Mouse (Mus musculus) heart, postnatal 4 days (tissue): ENCODE data around the gene Gpr55. TPM values are rescaled to one million over a fixed set of nuclear protein-coding genes. Genes with fewer than 3 reads are reported as not detected.
A peak's percentile ranks its signal among the peaks of the same experiment; 100 is the strongest.
"Not testable (repeated sequence)": the region's sequence is repeated elsewhere in the genome, so short reads cannot be mapped to it uniquely, and the experiment has no call there.

Experiments
- DNase-seq: peaks from one replicate; pipeline ENCODE4 v3.0.0; 2021
- total RNA-seq, 2 experiments: library from RNA; stranded (reverse); gene quantifications; 2 replicates each; pipeline ENCODE4 v1.2.3; 2021

Gene Gpr55
- not detected for total RNA-seq

- DNase-seq = no peak
These were observed at the start of gene Gpr55 for GRCm38 (mm10) chr1:85960873-85961272. TSS of gene Gpr55 (minus strand) at chr1:85961007.

- DNase-seq = peak; percentile 94
These were observed 47.0 kb upstream of the Gpr55 start for GRCm38 (mm10) chr1:86007778-86008177.

GRCm38 (mm10) chr1:86006040-86006439, 45.2 kb upstream of the Gpr55 start:
- DNase-seq = no peak

- no peak for DNase-seq
These were observed 44.7 kb upstream of the Gpr55 start for GRCm38 (mm10) chr1:86005540-86005939.

- no peak for DNase-seq
These were observed 39.2 kb upstream of the Gpr55 start for GRCm38 (mm10) chr1:85999853-86000570.

- no peak for DNase-seq
These were observed 37.2 kb upstream of the Gpr55 start for GRCm38 (mm10) chr1:85998012-85998411.

GRCm38 (mm10) chr1:85997221-85997620, 36.4 kb upstream of the Gpr55 start:
- DNase-seq = no peak

- DNase-seq = no peak
These were observed 32.7 kb upstream of the Gpr55 start for GRCm38 (mm10) chr1:85993541-85993940.

- DNase-seq = no peak
These were observed 31.4 kb upstream of the Gpr55 start for GRCm38 (mm10) chr1:85992175-85992574.

GRCm38 (mm10) chr1:85988882-85989281, 28.1 kb upstream of the Gpr55 start:
- not testable (repeated sequence) for DNase-seq

- DNase-seq = no peak
These were observed 27.5 kb upstream of the Gpr55 start for GRCm38 (mm10) chr1:85988351-85988750.

- DNase-seq = no peak
These were observed 25.0 kb upstream of the Gpr55 start for GRCm38 (mm10) chr1:85985784-85986183.

GRCm38 (mm10) chr1:85981738-85982357, 21.0 kb upstream of the Gpr55 start:
- DNase-seq = peak; percentile 62

- no peak for DNase-seq
These were observed 16.9 kb upstream of the Gpr55 start for GRCm38 (mm10) chr1:85977709-85978108.

- DNase-seq = no peak
These were observed 12.7 kb upstream of the Gpr55 start for GRCm38 (mm10) chr1:85973468-85973877.

- DNase-seq = no peak
These were observed 11.5 kb upstream of the Gpr55 start for GRCm38 (mm10) chr1:85972341-85972740.

GRCm38 (mm10) chr1:85971070-85971469, 10.3 kb upstream of the Gpr55 start:
- no peak for DNase-seq

- no peak for DNase-seq
These were observed 8.7 kb upstream of the Gpr55 start for GRCm38 (mm10) chr1:85969519-85969918.

- DNase-seq = no peak
These were observed 8.3 kb upstream of the Gpr55 start for GRCm38 (mm10) chr1:85969081-85969480.

GRCm38 (mm10) chr1:85965856-85966255, 5.0 kb upstream of the Gpr55 start:
- no peak for DNase-seq

GRCm38 (mm10) chr1:85962081-85962480, 1.3 kb upstream of the Gpr55 start:
- DNase-seq = no peak

- DNase-seq = no peak
These were observed 924 bp downstream of the Gpr55 start for GRCm38 (mm10) chr1:85959889-85960276.

- DNase-seq = no peak
These were observed 1.5 kb downstream of the Gpr55 start for GRCm38 (mm10) chr1:85959129-85959888.
